Mouse (Mus musculus): Measurements from ENCODE around the gene Uba7.

GRCm38 (mm10) chr9:107935790-107936214 lies 39.5 kb upstream of the Uba7 start:
- no peak for TF ChIP-seq POLR2A (IDR thresholded peaks at IDR 0.05; ENCODE audit: insufficient read depth, low read length)
- no peak for TF ChIP-seq EP300 (IDR thresholded peaks at IDR 0.05; ENCODE audit: insufficient read depth, low read depth, low read length)
